Mouse (Mus musculus): ENCODE data around the gene Utp6.

The Utp6 gene

GRCm38 (mm10) chr11:79961346-79962124 is 655 bp downstream of the Utp6 start:
- WGBS, result 7% methylated on average over 27 of the region's 27 CpGs

- WGBS, result 94% methylated on average over 3 of the region's 3 CpGs
Measured at GRCm38 (mm10) chr11:79947265-79947664, 14.9 kb downstream of the Utp6 start.

GRCm38 (mm10) chr11:79943601-79944000 is 18.6 kb downstream of the Utp6 start:
- 91% methylated on average over 7 of the region's 7 CpGs for WGBS

- 94% methylated on average over 8 of the region's 8 CpGs for WGBS
Measured at GRCm38 (mm10) chr11:79943136-79943535, 19.1 kb downstream of the Utp6 start.

GRCm38 (mm10) chr11:79935766-79936165 is 26.4 kb downstream of the Utp6 start:
- 83% methylated on average over 9 of the region's 9 CpGs for WGBS

GRCm38 (mm10) chr11:79922766-79923165 is 39.4 kb downstream of the Utp6 start:
- 90% methylated on average over 1 of the region's 1 CpGs for WGBS

- 69% methylated on average over 3 of the region's 3 CpGs for WGBS
Measured at GRCm38 (mm10) chr11:79922157-79922556, 40.0 kb downstream of the Utp6 start.

- 63% methylated on average over 5 of the region's 5 CpGs for WGBS
Measured at GRCm38 (mm10) chr11:79920505-79921025, 41.6 kb downstream of the Utp6 start.

GRCm38 (mm10) chr11:79919685-79920504 is 42.3 kb downstream of the Utp6 start:
- WGBS, result 19% methylated on average over 13 of the region's 13 CpGs

- 58% methylated on average over 9 of the region's 9 CpGs for WGBS
Measured at GRCm38 (mm10) chr11:79915696-79916349, 46.4 kb downstream of the Utp6 start.

- 63% methylated on average over 14 of the region's 14 CpGs for WGBS
Measured at GRCm38 (mm10) chr11:79908600-79909483, 53.3 kb downstream of the Utp6 start.

GRCm38 (mm10) chr11:79906920-79907319 is 55.3 kb downstream of the Utp6 start:
- 86% methylated on average over 9 of the region's 9 CpGs for WGBS

- 71% methylated on average over 6 of the region's 6 CpGs for WGBS
Measured at GRCm38 (mm10) chr11:79902881-79903481, 59.2 kb downstream of the Utp6 start.

- 97% methylated on average over 6 of the region's 6 CpGs for WGBS
Measured at GRCm38 (mm10) chr11:79901146-79901545, 61.0 kb downstream of the Utp6 start.

- WGBS, result 67% methylated on average over 6 of the region's 6 CpGs
Measured at GRCm38 (mm10) chr11:79892259-79892658, 69.9 kb downstream of the Utp6 start.

- 81% methylated on average over 2 of the region's 2 CpGs for WGBS
Measured at GRCm38 (mm10) chr11:79890822-79891221, 71.4 kb downstream of the Utp6 start.

- WGBS, result 90% methylated on average over 1 of the region's 1 CpGs
Measured at GRCm38 (mm10) chr11:79886961-79887360, 75.2 kb downstream of the Utp6 start.

- 100% methylated on average over 1 of the region's 1 CpGs for WGBS
Measured at GRCm38 (mm10) chr11:79886395-79886794, 75.8 kb downstream of the Utp6 start.

GRCm38 (mm10) chr11:79885713-79886393 is 76.3 kb downstream of the Utp6 start:
- WGBS, result 76% methylated on average over 13 of the region's 13 CpGs

- 91% methylated on average over 6 of the region's 6 CpGs for WGBS
Measured at GRCm38 (mm10) chr11:79884784-79885183, 77.4 kb downstream of the Utp6 start.
